Mouse (Mus musculus): ENCODE measurements at regions not wholly inside any gene's neighbourhood (a gene's known extent, or its start where the extent isn't known, plus 50 kb on each side); places are given as distances from the start of the nearest gene placed in this dataset.

DNA sequence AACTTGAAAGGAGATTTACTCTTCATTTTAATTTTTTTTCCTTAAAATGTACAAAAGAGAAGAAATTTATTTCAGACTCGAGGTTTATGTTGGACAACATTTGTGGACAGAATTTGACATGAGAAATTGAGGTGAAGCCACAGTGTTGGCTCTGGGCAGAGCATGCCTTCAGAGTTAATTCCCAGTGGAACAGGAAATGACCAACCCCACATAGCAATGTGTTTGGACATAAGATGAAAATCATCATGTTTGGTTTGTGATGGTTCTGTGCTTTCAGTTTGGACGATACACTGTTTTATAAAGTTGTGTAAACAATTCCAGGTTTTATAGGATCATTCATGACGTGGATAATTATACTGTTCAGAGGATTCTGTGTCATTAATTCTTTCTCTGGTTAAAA, 271.9 kb upstream of the Mettl25 start:
- no peak for DNase-seq (ENCODE audit: inconsistent ontology term)

DNA sequence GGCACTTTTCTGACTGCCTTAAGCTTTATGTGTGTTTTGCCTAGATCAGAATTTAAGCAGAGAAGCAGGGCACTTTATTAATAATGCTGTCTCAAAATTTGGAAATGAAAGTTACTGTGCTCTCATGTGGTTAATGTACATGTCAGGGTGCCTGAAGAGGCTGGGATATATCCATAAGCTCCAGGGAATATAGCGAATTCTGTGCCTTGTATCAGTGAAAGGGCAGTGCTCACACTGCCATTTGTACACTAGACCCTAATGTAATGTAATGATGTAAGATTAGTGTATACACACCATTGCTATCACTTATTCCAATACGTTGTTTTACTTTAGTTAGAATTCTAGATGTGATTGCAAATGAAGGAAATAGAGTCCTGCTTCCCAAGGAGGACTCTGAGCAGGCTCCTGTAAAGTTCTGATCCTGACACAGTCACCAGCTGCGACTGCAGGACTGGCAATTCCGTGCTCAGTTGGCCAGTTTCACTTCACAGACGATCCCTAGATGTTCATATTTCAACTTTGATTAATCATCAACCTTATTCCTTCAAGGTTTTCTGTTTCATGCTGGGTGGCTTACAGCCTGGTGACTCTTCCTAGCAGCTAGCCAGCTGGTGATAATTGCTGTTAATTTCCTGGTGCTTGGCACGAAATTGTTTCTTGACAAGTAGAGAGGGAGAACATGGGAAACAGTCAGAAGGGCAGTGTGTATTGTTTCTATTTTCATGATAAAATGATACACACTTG, 273.7 kb upstream of the Mettl25 start:
- DNase-seq (ENCODE audit: inconsistent ontology term): peak; percentile 25

DNA sequence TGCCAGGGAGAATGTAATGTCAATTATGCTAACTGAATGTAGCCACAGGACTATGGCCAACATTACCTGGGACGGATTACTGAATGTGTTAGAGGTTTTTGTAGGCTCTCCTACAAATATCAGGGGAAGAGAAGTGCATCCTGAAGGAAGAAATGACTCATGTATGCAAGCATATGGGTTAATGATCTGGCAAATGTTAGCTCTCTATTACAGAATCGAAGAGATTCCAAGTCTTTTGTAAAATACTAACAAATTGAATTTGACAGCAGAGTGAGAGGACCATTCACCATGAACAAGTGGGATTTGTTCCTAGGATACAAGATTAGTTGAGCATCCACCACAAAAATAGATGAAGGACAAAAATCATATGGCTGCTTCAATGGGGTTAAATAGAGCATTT, 280.6 kb upstream of the Mettl25 start:
- peak; percentile 83 for DNase-seq (ENCODE audit: inconsistent ontology term)

DNA sequence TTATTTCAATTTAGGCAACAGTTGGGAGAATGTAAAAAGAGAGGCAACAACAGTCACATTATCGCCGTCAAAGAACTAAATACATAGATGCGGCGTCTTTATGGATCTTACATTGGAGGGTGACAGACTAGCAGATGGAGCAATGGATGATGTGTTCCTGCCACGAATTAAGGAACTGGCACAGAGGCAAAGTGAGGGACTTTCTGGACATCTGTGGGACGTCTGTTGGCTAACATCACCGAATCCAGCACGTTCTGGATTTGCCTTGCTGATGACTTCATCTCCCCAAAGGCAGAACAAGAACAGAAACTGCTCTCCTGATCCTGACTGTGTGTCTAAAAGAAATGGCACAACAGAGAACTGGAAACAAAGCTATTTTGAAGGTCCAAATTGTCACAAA, 281.8 kb upstream of the Mettl25 start:
- no peak for DNase-seq (ENCODE audit: inconsistent ontology term)

DNA sequence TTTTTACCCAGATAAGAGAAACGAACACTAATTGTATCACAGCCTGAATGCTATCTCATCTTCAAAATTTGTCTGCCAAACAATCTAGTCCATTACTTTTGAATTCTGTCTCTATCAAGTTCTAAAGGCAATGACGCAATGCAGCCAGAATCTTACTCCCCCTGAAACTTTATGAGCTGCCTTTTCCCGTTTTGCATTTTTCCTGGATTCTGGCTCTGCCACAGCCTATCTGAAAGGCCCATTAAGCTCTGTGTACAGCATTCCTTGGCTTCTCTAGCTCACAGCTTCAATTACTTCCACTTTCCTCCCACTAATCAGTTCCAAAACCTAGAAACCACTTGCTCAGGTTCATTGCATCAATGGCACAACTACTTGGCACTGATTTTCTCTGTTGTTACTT, 298.0 kb upstream of the Ppfia2 start:
- DNase-seq (ENCODE audit: inconsistent ontology term): peak; percentile 75

DNA sequence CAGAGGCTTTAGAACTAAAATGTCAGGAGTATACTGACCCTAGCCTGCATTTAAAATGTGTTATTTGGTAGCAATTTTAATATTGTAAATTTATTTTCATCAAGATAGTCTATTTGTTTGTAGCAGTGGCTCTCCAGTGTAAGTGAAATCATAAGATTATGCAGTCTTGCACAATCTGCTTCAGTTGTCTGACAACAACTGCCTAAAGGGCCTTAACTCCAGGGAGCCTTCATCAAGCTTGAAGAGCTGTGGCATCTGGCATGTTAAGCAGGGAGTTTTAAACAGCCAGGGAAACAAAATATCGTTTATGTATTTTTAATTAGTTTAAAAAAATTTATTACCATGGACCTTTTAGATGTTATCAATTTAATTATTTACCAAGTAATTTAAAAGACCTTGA, 295.7 kb upstream of the Ppfia2 start:
- DNase-seq (ENCODE audit: inconsistent ontology term): no peak

DNA sequence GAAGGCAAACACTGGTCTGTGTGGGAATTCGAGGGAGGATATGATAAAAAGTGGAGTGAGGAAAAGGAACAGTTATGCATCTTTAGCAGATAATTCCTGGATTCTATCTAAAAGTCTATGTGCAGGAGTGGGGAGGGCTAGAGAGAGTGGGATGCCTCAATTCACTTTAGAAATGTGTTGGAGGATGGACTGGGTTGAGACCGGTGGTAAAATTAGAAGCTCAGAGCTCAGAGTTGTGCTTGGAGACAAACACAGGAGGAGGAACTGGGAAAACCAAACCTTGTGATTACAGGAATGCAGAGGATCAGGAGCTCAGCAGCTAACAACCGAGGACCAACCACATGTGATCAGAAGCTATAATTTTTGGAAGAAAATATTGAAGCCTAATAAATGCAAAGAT, 290.5 kb upstream of the Ppfia2 start:
- DNase-seq (ENCODE audit: inconsistent ontology term): no peak

DNA sequence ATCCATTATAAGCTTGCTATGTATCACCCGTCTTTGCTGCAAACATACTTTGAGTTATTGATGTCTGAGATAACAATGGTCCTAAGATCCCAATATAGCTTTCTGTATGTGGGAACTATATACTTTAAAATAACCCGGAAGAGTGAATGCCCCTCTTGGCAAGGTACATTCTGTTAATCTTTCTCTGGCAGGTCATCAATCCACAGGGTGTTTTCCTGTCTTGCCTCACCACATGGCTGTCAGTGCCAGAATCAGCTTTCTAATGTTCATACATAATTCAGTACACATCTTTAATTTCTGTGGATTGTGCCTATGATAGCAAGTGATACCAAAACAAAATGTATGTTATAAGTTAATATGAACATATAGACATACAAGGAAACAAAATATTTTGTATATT, 267.6 kb upstream of the Ppfia2 start:
- no peak for DNase-seq (ENCODE audit: inconsistent ontology term)

DNA sequence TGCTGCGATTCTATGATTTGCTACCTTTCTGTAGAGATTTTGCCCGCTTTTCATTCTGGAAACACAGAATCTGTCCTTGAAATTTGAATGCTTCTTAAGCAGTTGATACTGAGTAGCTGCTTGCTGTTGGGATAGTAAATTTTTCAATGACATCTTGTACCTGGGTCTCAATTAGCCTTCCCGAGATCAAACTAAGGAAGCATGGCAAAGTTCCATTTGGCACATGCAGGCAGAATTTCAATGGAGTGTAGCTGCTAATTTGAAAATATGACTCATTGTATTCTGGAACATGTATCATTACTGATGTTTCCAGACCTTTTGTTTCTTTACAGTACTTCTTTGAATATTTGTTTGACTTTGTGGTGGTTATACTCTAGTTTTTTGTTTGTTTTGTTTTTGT, 245.9 kb upstream of the Ppfia2 start:
- peak; percentile 11 for DNase-seq (ENCODE audit: inconsistent ontology term)

DNA sequence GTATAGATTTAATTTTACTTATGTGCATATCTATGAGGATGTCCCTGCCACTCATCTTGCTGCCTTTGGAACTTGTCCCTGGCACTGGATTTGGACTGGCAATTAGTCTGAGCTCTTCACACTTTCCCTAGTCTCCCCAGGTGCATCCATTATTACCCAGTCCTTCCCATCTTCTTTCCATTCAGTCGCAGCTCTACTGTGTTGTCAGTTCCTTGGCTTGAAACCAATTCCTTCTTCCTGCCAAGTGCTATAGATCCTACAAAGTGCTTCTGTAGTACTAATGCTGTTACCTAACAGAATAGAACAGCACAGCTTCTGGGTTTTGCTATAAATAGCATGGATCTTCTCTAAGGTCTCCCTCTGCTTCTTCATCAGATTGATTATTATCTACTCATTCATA, 228.0 kb upstream of the Ppfia2 start:
- no peak for DNase-seq (ENCODE audit: inconsistent ontology term)

DNA sequence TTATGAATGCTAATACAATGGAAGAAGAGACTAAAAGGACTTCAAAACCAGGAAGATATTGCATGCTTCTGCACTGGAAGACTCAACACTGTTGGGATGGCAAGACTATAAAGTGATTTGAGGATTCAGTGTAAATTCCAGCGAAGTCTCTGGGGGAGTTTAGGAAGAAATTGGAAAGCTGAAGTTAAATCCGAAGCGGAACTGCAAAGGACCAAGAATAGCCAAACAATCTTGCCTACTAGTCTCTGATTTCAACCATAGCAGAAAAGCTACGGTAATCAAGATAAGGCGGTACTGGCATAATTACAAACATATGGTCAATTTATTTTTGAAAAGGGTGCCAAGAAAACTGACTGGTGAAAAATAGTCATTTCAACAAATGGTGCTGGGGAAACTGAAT, 216.0 kb upstream of the Ppfia2 start:
- DNase-seq (ENCODE audit: inconsistent ontology term): no peak

DNA sequence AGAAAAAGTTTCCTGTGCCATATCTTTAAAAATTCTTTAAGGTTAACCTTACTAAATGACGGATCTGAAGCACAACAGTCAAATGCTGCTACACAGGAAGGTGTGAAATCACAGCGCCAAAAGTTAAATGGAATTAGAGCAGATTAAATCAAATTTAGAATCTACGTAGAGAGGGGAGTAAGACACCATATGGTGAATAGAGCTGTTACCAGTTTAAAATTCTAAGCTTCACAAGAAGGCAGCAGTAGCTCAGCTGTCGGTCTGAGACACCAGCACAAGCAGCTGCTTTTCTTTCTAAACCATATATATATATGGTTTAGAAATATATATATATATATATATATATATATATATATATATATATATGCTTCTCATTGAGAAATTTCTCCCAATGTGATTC, 210.3 kb upstream of the Ppfia2 start:
- no peak for DNase-seq (ENCODE audit: inconsistent ontology term)

DNA sequence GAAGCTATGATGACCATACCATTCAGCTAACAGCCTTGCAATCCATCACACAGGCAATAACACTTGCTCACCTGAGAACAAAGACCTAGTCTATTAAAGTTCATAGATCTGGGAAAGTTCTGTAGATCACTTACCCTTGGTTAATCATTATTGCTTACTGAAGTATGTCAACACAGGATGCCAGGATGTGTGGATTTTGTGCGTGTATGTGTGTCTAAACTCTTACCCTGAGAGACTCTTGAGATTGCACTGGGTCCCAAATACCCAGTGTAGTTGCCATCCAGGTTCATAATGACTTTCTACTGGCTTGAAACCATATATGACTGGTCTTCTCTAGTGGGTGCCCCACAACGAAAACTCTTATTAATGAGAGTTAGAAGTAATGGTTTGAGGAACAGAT, 196.8 kb upstream of the Ppfia2 start:
- no peak for DNase-seq (ENCODE audit: inconsistent ontology term)

DNA sequence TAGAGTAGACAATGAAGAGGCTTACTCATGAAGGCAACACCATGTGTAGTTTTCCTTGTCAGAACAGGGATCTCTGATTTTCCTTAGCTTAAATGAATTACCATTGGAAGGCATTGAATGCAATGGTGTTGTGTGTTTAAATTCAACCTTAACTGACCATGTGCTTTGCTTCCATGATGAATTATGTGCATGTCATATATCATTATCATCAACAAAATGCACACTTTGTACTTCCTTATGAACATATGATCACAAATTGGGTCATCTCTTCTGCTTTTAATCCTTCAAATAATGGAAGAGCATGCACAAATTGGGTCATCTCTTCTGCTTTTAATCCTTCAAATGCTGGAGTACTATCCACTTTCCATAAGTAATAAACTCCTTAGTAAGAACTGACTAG, 180.2 kb upstream of the Ppfia2 start:
- no peak for DNase-seq (ENCODE audit: inconsistent ontology term)

DNA sequence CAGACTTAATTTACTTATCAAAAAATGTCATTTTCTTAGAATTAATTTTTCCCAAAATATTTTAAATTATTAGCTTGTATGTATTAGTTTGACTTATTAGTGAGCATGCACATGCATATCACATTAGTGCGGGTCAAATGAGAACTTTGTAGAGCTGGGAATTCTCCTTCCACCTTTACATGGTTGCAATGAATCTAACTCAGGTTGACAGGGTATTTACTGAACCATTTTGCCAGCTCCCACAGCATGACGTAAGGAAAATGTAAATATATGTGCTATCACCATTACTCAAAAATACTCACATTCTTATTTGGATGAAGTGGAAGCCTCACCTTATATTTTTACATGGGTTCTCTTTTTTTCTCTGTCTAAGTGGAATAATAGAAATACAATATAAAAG, 179.4 kb upstream of the Ppfia2 start:
- DNase-seq (ENCODE audit: inconsistent ontology term): no peak

DNA sequence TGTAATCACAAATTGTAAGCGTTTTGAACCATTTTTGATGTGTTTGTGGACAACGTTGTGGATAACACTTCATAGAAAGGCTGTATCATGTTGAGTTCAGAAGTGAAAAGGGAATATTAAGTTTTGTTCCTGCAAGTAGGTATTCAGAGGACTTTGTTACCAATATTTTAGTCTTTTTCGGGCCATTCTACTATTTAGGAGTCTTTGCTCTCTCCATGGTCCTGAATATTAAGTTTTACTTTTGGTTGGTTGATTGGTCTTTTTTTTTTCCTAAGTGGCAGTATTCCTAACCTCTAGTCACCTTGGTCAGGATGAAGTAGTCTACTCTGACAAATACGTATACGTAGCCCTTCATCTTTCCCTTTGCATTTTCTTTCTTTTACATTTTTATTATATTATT, 174.6 kb upstream of the Ppfia2 start:
- DNase-seq (ENCODE audit: inconsistent ontology term): no peak

DNA sequence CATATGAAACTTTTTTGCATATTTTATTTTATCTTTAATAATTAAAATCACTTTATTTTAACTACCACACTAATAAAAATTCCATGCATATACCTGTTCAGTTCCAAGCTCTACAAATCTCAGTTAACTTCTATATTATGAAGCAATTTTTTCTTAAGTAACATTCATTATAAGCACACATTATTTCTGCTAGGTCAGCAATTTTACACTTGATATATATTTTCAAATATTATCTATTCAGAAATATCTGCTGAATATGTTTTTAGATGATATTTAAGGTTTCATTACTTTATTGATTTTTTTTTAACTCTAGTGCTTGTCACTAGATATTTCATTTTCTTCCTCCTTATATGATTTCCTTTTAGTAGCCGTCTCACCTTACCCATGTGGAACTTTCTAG, 135.0 kb upstream of the Ppfia2 start:
- no peak for DNase-seq (ENCODE audit: inconsistent ontology term)

DNA sequence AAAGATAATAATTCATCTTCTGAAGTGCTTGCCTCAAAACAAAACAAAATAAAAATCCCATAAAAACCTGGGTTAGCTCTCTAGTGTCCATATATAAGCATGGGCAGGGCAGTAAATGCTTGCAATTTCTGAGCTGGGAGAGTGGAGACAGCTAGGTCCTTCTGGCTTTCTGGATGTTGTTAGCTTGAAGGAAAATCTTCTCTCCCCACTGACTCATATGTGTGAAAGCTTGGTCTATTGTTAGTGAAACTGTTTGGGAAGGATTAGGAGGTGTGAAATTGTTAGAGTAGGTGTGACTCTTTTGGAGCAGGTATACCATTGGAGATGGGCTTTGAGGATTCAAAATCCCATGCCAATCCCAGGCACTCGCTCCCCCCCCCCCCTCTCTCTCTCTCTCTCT, 118.5 kb upstream of the Ppfia2 start:
- DNase-seq (ENCODE audit: inconsistent ontology term): no peak

DNA sequence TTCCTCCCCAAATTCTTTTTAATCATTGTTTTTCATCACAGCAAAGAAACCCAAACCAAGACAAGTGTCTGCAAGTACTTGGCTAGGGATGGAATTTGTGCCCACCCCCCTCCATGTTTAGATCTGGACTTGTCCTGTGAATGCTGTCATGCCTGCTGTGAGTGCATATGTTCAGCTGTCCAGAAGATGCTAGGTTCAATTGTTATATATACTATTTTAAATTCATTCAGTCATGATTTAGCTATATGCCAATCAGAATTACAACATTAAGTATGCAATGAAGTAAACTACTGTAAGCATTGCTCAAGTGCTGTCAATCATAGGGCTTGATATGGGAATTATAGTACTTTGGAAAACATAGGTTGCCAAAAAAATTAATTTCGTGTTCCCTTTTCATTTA, 94.5 kb upstream of the Ppfia2 start:
- DNase-seq (ENCODE audit: inconsistent ontology term): no peak

DNA sequence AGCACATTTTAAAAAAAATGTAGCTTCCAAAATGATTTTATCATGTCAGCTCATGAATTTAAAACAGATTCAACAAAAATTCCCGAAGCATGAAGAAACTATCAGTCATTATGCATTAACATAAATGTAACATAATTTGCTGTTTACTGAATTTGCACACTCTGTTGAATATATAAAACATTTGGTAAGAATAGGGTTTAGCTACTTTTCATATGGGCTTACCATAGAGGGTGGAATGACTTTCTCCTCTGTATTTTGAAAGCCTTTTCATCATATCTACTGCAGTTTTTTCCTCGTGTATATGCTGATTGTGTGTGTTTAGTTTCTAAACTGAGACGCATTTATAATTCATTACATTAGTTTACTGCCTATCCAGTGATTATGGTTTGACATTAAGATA, 94.0 kb upstream of the Ppfia2 start:
- DNase-seq (ENCODE audit: inconsistent ontology term): no peak

DNA sequence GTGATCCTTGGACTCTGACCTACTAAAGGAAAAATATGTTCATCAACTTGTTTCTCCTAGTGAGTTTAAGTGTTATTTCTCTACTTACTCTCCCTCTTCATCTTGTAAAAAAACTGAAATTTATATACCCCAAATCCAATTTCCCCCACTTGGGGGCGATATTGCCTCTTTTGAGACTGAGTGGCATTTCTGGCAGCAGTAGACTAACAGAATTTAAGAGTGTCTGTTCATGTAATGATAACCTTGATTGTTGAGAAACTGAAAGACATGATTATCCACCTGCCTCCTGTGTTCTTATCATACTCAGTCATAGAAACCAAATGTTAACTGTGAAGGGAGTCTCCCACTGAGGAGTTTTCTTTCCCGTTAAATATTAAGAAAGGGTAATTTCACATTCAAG, 89.5 kb upstream of the Ppfia2 start:
- DNase-seq (ENCODE audit: inconsistent ontology term): no peak

DNA sequence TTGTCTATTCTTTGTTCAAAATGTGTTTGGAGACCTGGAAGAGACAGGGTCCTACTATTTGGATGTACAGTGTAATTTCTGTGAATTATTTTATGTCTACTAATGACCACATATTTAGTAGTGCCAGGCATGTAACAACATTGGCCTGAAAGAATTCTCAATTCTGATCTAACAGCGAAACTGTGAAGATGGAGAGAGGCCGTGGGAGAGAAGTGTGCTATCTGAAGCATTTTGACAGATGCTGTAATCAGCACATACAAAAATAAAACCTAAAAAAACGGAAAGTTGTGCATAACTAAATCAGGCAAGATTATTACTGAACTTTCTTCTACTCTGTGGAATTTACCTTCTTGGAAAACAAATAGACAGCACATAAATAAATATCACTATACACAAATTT, 61.4 kb upstream of the Ppfia2 start:
- DNase-seq (ENCODE audit: inconsistent ontology term): no peak

DNA sequence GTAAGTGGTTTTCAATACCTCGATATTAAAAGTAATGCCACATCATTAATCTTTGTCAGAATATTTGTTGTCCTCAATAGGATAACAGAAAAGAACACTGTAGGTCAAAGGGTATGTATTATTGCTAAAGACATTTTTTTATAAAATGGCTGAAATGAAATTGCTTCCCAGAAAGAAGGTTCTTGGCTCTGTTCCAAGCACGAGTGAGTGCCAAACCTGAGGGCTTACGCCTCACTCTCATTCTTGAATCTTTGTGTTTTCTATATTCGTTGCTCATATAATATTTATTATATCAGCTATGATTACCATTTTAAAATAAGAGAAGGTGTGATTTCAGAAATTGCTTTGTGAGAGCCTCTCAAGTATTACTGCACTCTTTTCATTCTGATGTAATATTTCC, 57.0 kb upstream of the Ppfia2 start:
- DNase-seq (ENCODE audit: inconsistent ontology term): no peak

DNA sequence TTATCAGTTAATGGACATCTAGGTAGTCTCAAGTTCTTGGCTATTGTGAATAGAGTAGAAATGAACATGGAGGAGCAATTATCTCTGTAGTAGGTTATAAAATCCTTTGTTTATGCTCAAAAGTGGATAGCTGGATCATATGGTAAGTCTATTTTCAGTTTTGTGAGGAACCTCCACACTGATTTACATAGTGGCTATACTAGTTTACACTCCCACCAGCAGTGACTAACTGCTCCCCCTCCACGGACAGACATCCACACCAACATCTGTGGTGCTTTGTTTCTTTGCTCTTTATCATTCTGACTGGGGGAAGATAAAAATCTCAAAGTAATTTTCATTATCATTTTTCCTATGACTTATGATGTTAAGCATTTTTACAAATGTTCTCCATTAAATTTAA, 55.1 kb upstream of the Ppfia2 start:
- DNase-seq (ENCODE audit: inconsistent ontology term): no peak
